Mouse (Mus musculus): ENCODE results near the gene Srpr. TPM values are rescaled to one million over a fixed set of nuclear protein-coding genes. Genes with fewer than 3 reads are reported as not detected.
A peak's percentile ranks its signal among the peaks of the same experiment; 100 is the strongest.

Gene Srpr
- total RNA-seq, 2 experiments from 2014 or later: 87.9 to 100 TPM

DNA sequence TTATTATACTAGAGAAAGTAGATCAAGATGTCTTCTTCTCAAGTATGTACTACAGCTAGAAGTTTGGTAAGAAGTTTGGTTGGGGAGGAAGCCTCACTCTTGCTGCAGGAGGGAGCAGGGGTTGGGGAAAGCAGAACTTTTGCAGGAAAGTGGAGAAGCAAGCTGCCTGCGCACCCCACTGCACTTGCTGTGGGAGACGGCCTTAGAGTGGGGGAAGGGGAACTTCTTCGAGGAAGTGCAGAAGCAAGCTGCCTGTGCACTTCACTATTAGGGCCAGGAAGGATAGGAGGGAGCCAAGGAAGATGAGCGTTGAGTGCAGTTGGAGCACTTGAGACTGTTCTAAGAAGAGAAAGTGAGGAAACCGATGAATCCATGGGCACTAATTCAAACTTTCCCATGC lies 16.6 kb upstream of the Srpr start:
- intact Hi-C loops (cut with DNase I): no loop called here

DNA sequence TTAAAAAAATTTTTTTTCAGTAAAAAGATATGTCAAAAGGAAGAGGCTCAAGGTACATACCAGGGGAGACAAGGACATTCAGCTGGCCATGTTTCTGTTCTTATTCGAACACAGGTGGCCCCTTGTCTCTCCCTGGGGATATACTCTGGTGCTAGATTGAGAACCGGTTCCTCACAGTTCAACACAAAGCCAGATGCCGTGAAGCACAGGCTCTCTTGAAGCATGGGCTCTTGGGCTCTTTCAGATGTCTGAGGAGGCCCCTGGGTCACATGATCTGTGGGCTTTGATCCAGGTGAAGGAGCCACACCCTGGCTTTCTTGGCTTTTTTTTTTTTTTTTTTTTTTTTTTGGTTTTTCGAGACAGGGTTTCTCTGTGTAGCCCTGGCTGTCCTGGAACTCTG lies 13.5 kb upstream of the Srpr start:
- DNase-seq (ENCODE audit: low spot score): no peak
- intact Hi-C loops (cut with DNase I): no loop called here

More for the DNA sequence above, 16.6 kb upstream of the Srpr start:
- DNase-seq (ENCODE audit: low spot score): no peak

DNA sequence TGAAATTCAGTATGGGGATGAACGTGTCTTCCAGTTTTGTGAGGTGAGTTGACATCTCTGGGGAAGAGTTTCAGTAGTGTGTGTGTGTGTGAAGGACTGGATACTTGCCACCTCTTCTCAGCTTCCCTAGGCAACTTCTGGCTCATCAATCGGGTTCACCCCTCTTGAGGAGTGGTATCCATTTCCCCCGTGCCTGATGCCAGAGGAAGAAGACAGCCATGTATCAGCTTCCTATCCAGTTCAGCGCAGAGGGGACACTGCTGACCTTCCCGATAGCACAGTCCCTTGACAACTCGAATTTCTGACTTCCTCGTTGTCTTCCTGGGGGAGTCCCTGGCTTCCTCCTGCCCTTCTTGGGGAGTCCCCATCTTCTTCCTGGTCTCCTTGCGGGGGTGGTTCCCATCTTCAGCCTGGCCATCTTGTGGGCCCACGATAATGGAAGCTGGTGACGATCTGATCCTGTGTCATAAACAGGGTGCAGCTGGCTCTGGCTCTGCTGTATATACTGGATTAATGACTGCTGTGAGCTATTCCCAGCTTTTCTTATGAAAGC lies 12.5 kb upstream of the Srpr start:
- intact Hi-C loops (cut with DNase I): no loop called here

DNA sequence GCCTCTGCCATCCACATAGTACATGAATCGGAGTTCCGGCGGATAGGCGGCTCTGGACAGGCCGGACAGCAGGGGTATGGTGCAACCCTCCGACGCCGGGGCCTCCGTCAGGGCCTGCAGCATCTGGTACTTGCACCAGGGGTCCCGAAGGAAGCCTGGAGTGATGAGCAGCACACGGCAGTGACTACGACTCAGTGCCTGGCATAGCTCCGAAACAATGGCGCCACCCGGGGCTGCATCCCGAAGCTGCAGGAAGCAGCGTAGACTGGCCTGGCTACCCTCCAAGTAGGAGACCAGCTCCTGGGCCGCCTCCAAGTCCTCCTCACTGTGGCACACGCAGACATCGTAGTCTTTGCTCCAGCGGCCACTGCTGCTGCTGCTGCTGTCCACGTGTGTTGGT lies 11.3 kb upstream of the Srpr start:
- intact Hi-C loops (cut with DNase I): no loop called here
- DNase-seq (ENCODE audit: low spot score): no peak

More for the DNA sequence above, 12.5 kb upstream of the Srpr start:
- no peak for DNase-seq (ENCODE audit: low spot score)

DNA sequence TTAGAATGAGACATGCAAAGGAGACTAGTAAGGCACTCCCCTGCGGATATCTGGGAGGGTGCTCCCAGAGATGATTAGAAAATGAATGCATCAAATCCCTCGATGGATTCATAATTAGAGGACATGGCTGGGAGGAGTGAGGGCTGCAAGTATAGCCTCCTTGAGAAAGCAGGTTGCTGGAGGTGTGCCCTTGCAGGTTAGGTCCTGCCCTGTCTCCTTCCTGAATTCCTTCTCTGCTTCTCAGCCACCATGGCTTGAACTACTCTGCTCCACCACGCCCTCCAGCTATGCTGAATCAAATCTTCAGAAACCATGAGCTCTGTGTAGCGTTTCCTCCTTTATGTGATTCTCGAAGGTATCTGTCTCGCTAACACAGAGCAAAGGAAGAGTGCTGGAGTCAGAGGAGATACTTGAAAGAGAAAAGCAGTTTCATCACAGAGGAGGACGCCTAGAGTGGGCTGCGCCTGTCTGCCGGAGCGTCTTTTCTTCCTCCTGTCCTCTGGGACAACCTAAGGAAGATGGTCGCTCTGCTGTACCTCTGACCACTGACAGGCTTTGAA lies 6.9 kb upstream of the Srpr start:
- intact Hi-C loops (cut with DNase I): no loop called here
- no peak for DNase-seq (ENCODE audit: low spot score)

DNA sequence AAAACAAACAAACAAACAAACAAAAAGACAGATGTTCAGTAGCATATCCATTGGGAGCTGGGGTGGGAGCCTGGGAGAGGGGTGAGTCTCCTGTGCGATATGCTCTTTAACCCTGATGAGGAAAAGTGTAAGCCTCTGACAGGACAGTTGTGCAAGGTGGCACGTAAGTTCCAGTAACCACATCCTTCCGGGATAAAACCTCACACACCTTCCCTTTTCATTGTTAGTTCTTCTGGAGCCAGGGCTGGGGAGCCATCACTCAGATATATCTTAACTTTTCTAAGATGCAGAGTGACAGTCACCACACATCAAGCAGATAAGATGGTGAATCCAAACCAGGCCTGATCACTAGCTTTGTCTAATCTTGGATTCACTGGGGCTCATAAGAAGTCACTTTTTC lies 5.9 kb upstream of the Srpr start:
- intact Hi-C loops (cut with DNase I): no loop called here
- no peak for DNase-seq (ENCODE audit: low spot score)

DNA sequence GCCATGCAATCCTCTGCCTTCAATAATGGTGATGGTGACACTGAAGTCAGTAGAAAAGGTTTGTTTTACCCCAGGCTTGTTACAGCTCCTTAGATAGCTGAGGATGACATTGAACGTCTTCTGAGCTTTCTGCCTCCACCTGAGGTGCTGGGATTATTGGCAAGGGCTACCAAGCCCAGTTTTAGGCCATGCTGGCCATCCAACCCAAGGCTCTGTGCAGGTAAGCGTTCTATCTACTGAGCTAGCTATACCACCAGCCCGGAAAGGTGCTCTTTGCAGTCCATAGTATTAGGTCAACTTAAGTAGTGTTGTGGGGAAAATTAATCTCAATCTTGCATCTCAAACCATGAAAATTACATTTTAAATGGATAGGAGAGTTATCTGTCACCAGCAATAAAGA lies 2.4 kb upstream of the Srpr start:
- intact Hi-C loops (cut with DNase I): no loop called here
- DNase-seq (ENCODE audit: low spot score): no peak

DNA sequence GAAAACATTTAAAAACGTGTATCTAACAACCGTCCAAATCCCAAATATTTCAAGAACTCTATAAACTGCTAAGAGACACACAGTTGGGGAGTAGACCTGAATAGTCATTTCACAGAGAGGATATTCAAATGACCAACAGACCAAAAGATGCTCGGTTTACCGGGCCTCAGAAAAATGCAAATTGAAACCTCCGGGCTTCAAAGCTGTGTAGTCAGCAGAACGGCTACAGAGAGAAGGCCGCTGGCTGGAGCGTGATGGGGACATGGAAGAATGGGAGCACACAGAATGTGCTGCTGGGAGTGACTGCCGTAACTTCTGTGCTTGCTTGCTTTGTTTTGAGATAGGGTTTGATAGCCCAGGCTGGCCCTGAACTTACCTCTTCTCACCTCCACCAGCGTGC lies 1.6 kb upstream of the Srpr start:
- intact Hi-C loops (cut with DNase I): no loop called here
- DNase-seq (ENCODE audit: low spot score): no peak

DNA sequence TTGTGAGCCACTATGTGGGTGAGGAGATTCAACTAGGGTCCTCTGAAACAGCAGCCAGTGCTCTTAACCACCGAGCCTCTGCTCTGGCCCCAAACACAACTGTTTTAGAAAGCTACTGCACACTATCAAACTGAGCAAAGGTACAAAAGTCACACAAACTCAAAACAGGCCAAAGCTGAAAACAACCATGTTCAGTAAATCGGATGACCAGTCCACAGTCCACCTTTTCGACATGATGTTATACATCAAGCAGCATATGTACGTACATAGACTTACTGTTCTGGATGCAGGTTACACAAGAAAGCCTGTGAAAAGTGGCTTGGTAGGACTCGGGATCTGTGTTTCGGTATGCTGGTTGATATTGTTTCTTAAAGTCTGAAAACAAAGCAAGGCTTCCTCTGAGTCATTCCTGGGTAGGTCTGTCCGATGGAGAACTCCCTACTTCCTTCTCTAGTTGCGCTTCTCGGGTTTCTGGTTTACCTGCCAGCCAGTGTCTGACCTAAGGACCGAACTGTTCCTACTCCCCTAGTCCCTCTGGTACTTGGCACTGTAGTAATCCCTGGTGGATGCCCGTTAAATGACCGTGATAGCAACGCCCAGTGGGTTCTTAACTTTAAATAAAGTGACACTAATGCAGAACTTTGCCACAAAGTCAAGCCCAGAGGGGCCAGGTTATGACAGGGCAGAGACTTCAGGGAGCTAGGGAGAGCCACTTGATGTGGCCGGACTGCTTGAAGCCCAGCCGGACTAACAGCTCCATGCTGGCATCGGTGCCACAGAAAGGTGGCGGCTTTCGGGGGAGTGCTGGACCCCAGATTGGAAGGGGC lies 817 bp upstream of the Srpr start:
- no peak for DNase-seq (ENCODE audit: low spot score)
- intact Hi-C loops (cut with DNase I): no loop called here

DNA sequence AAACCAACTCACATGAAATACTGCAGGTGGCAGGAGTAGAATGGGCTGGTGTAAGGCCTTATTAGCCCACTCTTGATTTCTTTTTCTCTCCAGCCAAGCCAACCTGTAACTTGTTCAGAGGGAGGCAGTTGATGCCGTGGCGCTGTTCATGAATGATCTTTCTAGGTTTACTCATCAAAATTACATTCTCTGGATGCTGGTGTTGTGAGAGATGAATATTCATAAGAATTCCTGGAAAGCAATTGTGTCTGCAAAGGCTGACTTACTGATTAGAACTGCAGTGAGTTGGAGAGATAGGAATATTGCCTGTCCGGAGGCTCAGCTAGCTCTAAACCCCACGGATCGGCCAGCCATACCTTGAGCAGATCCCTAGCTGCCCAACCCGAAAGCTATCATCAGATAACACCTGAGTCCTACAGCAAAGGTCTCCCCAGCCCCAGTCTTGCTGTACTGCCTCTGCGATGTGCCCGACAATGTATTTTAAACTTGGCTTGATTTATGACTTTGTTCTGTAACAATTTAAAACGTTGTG lies 620 bp downstream of the Srpr start:
- no peak for DNase-seq (ENCODE audit: low spot score)
- intact Hi-C loops (cut with DNase I): loop anchor here (10.0 kb wide), 1 partner anchor 344 kb away; no protein-coding TSS in a partner anchor

DNA sequence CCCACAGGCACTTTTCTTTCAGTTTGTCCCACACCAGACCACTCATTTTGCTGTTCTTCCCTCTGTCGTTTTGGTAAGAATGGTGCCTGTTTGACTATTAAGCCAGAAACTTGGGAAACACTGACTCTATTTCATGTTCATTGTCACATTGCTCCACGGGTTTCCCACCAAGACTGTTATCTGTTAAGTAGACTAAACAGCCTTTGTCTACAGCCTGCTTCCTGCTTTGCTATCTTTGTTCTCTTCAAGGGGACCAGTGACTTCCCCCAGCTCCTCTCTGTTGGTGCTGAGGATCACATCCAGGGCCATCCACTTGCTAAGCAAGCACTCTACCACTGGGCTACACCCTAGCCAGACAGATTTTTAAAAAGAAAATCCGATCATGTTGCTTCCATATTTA lies 3.6 kb downstream of the Srpr start:
- no peak for DNase-seq (ENCODE audit: low spot score)
- intact Hi-C loops (cut with DNase I): loop anchor here (10.0 kb wide), 1 partner anchor 341 kb away; no protein-coding TSS in a partner anchor

DNA sequence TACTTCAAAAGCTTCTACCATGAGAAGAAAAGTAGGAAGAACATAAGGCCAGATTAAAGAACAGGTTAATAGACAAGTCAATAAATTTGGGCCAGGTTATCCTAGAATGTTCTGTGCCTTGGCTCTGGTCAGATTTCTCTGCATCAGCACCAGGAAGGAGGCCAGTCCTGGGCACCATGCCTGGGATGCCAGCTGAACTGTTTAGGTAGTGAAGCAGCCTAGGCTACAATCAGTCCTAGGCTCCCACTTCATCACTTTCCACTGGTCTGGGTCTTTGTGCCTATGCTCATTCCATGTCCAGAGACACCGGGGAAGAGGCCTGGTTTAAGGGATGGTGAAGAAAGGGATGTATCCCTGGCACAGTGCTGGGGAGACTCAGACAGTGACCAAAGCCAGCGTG lies 4.4 kb downstream of the Srpr start:
- intact Hi-C loops (cut with DNase I): loop anchor here (10.0 kb wide), 1 partner anchor 340 kb away; no protein-coding TSS in a partner anchor
- DNase-seq (ENCODE audit: low spot score): no peak

DNA sequence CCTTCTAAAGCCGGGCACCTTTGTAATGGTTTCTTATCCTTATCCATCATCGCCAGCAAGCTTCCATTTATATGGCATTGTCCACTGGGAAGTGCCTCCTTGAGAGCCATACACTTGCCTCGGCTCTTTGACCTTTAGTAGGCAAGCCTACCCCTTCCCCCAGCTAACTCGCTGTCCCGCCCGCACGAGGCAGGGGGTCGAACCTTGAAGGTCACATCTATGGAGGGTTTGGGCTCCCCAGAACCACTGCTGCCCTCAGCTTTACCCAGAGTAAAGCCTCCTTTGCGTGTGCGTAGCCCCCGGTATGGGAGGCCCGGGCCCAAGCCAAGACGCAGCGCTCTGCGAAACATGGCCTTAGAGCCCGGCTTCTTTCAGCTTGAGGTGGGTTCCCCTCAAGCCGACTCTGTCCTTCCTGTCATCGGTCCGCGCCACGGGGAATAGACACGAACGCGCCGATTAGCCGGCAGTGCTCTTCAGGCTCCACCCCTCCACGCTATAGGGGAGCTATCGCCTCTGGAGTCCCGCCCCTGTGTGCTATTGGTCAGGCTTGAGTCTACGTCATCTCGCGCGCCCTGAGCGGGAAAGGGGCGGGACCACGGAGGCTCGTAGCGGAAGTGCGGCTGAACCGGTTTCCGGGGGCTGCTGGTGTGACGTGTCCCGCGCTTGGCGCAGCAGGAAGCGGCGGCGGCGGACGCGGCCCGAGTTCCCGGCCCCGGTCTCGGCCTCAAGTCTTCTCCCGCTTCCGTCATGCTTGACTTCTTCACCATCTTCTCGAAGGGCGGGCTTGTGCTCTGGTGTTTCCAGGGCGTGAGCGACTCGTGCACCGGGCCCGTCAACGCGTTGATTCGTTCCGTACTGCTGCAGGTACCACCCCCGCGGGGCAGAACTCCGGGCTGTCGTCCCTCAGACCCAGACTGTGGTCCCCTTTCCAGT lies 10.8 kb downstream of the Srpr start, which contains the start of gene Foxred1:
Gene Foxred1 (minus strand): TSS at position 514 of the 933 bp plus-strand sequence.
- intact Hi-C loops (cut with DNase I): loop anchor here (5.0 kb wide), 1 partner anchor 34 kb away; the partner anchor contains the start of gene Dcps
- DNase-seq (ENCODE audit: low spot score): peak; percentile 99

DNA sequence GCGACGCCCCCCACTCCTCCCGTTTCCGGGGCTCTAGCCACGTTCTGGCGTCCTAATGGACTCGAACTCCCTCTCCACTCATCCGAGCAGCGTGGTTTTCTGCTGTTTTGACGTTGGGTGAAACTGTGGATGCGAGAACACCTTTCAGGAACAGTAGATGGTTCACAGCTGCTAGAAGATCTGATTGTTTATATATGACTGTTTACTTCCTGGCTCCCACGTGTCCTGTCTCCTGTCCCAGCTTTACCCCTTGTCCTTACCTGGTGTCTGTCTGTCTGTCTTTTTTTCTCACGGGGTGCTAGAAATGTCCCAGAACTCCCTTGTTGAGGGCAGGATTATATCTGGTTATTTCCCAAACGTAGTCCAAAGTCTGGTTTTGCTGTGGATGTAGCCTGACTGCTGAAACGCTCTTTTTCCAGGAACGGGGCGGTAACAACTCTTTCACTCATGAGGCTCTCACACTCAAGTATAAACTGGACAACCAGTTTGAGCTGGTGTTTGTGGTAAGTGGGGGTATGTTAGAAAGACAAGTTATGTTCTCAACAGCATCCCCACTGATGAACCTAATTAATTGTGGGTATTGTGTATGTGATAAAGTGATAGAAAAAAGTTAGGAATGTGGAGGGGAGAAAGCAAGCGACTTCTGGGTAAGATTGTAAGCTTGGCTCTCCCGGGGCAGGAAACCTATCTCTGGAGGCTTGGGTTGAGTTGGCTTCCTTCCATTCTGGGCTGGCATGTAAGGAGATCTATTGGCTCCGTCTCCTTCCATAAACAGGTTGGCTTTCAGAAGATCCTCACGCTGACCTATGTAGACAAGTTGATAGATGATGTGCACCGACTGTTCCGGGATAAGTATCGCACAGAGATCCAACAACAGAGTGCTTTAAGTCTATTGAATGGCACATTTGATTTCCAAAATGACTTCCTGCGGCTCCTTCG lies 11.9 kb downstream of the Srpr start:
- DNase-seq (ENCODE audit: low spot score): no peak
- intact Hi-C loops (cut with DNase I): loop anchor here (2.0 to 5.0 kb wide), 2 partner anchors 35 to 55 kb away; partner anchors contain the start of genes Dcps, Fam118b and Rpusd4

DNA sequence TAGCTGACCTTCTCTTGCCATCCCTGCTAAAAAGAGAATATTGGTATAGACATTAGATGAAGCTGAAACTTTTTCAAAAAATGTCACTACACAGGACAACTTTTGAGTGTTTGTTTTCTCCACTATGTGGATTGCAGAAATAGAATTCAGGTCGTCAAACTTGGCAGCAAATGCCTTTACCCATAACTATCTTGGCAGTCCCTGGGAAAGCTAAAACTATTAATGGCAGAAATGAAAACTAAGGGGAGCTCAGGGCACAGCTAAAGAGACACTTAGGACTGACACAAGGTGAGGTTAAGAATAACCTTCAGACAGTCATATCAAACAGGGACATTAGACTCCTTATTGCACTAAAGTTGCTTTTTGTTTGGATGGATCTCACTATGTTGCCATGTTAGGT lies 18.0 kb downstream of the Srpr start:
- intact Hi-C loops (cut with DNase I): no loop called here
- DNase-seq (ENCODE audit: low spot score): no peak

DNA sequence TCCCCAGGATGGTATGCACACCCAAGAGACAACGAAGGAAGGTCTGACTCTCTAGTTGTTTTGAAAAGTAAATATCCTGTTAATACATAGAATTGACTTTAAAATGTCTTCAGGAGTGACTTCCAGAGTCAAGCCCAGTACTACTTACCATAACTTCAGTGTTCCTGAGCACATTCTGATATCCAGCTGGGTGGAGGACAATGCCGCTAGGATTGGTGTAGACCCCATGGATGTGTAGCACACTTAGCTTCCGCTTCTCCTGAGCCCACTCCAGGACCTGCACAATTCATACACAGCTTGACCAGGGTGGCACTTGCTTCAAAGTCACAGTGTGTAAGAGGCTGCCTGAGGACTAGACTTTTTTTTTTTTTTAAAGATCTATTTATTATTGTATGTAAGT lies 23.5 kb downstream of the Srpr start:
- DNase-seq (ENCODE audit: low spot score): no peak
- intact Hi-C loops (cut with DNase I): no loop called here

DNA sequence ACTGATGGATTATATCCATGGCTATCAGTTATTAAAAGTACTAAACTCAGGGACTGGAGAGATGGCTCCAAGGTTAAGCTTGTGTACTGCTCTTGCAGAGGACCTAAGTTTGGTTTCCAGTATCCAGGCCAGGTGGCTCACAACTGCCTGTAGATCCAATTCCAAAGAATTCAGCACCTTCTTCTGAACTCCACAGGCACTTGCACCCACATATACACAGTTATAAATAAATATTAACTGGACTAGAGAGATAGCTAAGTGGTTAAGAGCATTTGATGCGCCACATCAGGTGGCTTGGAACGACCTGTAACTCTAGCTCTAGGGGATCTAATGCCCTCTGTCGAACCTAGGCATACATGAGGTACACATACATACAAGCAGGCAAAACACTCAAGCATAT lies 28.7 kb downstream of the Srpr start:
- no peak for DNase-seq (ENCODE audit: low spot score)
- intact Hi-C loops (cut with DNase I): no loop called here

DNA sequence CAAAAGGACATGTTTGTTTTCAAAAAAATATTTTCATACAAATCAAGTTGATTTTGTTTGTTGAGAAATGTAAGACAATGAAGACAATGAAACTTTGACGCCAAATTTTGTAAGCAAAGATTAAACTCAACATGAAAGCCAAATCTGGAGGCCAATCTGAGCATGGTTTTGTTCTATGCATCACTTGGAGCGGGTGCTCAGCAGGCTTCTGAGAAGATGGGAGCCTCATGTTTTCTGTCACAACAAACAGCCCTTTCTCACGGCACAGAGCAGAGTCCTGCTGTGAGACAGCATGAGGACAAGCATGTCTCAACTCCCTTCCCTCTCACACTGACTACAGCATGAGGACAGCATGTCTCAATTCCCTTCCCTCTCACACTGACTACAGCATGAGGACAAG lies 36.0 kb downstream of the Srpr start:
- intact Hi-C loops (cut with DNase I): no loop called here
- no peak for DNase-seq (ENCODE audit: low spot score)

DNA sequence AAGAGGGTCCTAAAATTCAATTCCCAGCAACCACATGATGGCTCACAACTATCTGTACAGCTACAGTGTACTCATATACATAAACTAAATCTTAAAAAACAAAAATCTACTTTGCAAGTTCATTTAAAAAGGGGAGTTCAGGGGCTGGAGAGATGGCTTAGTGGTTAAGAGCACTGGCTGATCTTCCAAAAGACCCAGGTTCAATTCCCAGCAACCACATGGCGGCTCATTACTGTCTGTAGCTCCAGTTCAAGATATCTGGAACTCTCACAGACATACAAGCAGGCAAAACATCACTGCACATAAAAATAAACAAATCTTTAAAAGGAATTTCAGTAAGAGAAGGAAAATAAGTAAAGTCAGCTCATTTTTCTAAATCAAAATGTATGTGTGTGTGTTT lies 38.4 kb downstream of the Srpr start:
- no peak for DNase-seq (ENCODE audit: low spot score)
- intact Hi-C loops (cut with DNase I): no loop called here
